Mouse (Mus musculus) thymus, adult 2 months (tissue): ENCODE measurements around the gene Scin. TPM values are rescaled to one million over a fixed set of nuclear protein-coding genes. Genes with fewer than 3 reads are reported as not detected.
A peak's percentile ranks its signal among the peaks of the same experiment; 100 is the strongest.

Source experiments
- DNase-seq: peaks from one replicate; pipeline ENCODE4 v3.0.0; 2021
- H3K27ac ChIP-seq: fragments of 200-500 bp; 2 replicates; pipeline ENCODE4 v1.5.1; 2012; ENCODE audit warnings: low read length, control low read depth; ENCODE audit not compliant: control insufficient read depth, insufficient read depth
- H3K27me3 ChIP-seq: fragments of 200-500 bp; 2 replicates; pipeline ENCODE4 v1.6.1; 2012; ENCODE audit warnings: mild to moderate bottlenecking, low read length, moderate library complexity, mixed read lengths; ENCODE audit not compliant: control insufficient read depth, insufficient read depth
- H3K36me3 ChIP-seq: fragments of 200-500 bp; 2 replicates; pipeline ENCODE4 v1.6.1; 2012; ENCODE audit warnings: mild to moderate bottlenecking, low read length, moderate library complexity; ENCODE audit not compliant: control insufficient read depth, insufficient read depth
- H3K4me1 ChIP-seq: fragments of 200-500 bp; replicated peaks from 2 replicates; pipeline ENCODE4 v1.6.1; 2012; ENCODE audit warnings: low read length; ENCODE audit not compliant: control insufficient read depth, insufficient read depth
- H3K4me3 ChIP-seq: fragments of 200-500 bp; 2 replicates; pipeline ENCODE4 v1.5.1; 2012; ENCODE audit warnings: mild to moderate bottlenecking, low read length, control low read depth, moderate library complexity; ENCODE audit not compliant: control insufficient read depth, insufficient read depth
- CTCF ChIP-seq: fragments of 200-500 bp; IDR thresholded peaks from 2 replicates; pipeline ENCODE4 v1.5.1; 2012; ENCODE audit warnings: mild to moderate bottlenecking, control low read depth, low read length, moderate library complexity, borderline replicate concordance; ENCODE audit not compliant: control insufficient read depth, poor library complexity, insufficient read depth; ENCODE audit errors: extremely low read depth
- POLR2A ChIP-seq: fragments of 200-500 bp; IDR thresholded peaks from 2 replicates; pipeline ENCODE4 v1.6.1; 2012; ENCODE audit warnings: mild to moderate bottlenecking, low read length, control low read depth, moderate library complexity; ENCODE audit not compliant: control insufficient read depth, poor library complexity, insufficient read depth; ENCODE audit errors: extremely low read depth
- WGBS: fragments of 180-500 bp; shearing (Covaris S2); methylation state at CpG from one replicate; pipeline ENCODE4 v1.1.7; 2018; 5-methylcytosine and 5-hydroxymethylcytosine counted together
- polyA plus RNA-seq: library from polyadenylated mRNA; depleted of rRNA; stranded (reverse); fragments of >200 nt; gene quantifications from 2 replicates; pipeline ENCODE4 v1.2.3, GENCODE M21; 2012

The Scin gene
- polyA plus RNA-seq, 1 experiment = 7.9 TPM

GRCm38 (mm10) chr12:40037876-40038463 lies 96.1 kb downstream of the Scin start, which contains the start of gene Arl4a:
TSS of gene Arl4a (minus strand) at chr12:40038025.
- Histone ChIP-seq H3K4me1 (peaks cover 4% of the 10 kb centered on the region; the same call in 1 of the 2 replicates), H3K27me3 (no peaks in the 10 kb centered on the region), H3K36me3 (no peaks in the 10 kb centered on the region), H3K27ac (peak within 1 kb of the TSS; percentile 59), H3K4me3 (peak within 1 kb of the TSS; percentile 75)
- TF ChIP-seq CTCF (no peak), POLR2A (no peak; the same call in 1 of the 2 replicates)
- WGBS = under 1% methylated on average over 68 of the region's 68 CpGs
- peak; percentile 94 for DNase-seq

GRCm38 (mm10) chr12:40037226-40037813 lies 96.7 kb downstream of the Scin start:
- H3K4me1 ChIP-seq = peaks cover 4% of the 10 kb centered on the region; the same call in 1 of the 2 replicates
- peak overlapping the region; percentile 75 for H3K4me3 ChIP-seq
- TF ChIP-seq POLR2A (peak; percentile 96), CTCF (peak; percentile 17; the same call in 1 of the 2 replicates)
- under 1% methylated on average over 60 of the region's 60 CpGs for WGBS
- peak; percentile 99 for DNase-seq
- H3K36me3 ChIP-seq = no peaks in the 10 kb centered on the region
- H3K27ac ChIP-seq = peak overlapping the region; percentile 59
- H3K27me3 ChIP-seq = no peaks in the 10 kb centered on the region

GRCm38 (mm10) chr12:40036666-40037065 lies 97.4 kb downstream of the Scin start:
- no peak for TF ChIP-seq POLR2A
- no peak for TF ChIP-seq CTCF
- Histone ChIP-seq H3K27ac (peak overlapping the region; percentile 59), H3K4me3 (peak overlapping the region; percentile 70), H3K4me1 (peaks cover 4% of the 10 kb centered on the region; the same call in 1 of the 2 replicates), H3K36me3 (no peaks in the 10 kb centered on the region), H3K27me3 (no peaks in the 10 kb centered on the region)
- DNase-seq = peak; percentile 20
- under 1% methylated on average over 11 of the region's 11 CpGs for WGBS

GRCm38 (mm10) chr12:40035506-40035905 lies 98.5 kb downstream of the Scin start:
- 59% methylated on average over 4 of the region's 4 CpGs for WGBS
- DNase-seq = no peak
- Histone ChIP-seq H3K27me3 (no peaks in the 10 kb centered on the region), H3K36me3 (no peaks in the 10 kb centered on the region), H3K4me3 (no peak overlapping the region), H3K4me1 (peaks cover 4% of the 10 kb centered on the region; the same call in 1 of the 2 replicates), H3K27ac (no peak overlapping the region)
- TF ChIP-seq POLR2A = no peak
- no peak for TF ChIP-seq CTCF

GRCm38 (mm10) chr12:40029201-40029600 lies 104.8 kb downstream of the Scin start:
- no peaks in the 10 kb centered on the region for H3K4me1 ChIP-seq
- H3K27me3 ChIP-seq = no peaks in the 10 kb centered on the region
- no peak overlapping the region for H3K27ac ChIP-seq
- DNase-seq = no peak
- H3K4me3 ChIP-seq = no peak overlapping the region
- no peaks in the 10 kb centered on the region for H3K36me3 ChIP-seq
- TF ChIP-seq CTCF (no peak), POLR2A (no peak)
- 97% methylated on average over 4 of the region's 4 CpGs for WGBS

GRCm38 (mm10) chr12:40027846-40028245 lies 106.2 kb downstream of the Scin start:
- DNase-seq = no peak
- 96% methylated on average over 3 of the region's 3 CpGs for WGBS
- Histone ChIP-seq H3K4me1 (no peaks in the 10 kb centered on the region), H3K4me3 (no peak overlapping the region), H3K27ac (no peak overlapping the region), H3K27me3 (no peaks in the 10 kb centered on the region), H3K36me3 (no peaks in the 10 kb centered on the region)
- no peak for TF ChIP-seq CTCF
- no peak for TF ChIP-seq POLR2A

- no peaks in the 10 kb centered on the region for H3K27me3 ChIP-seq
- H3K4me3 ChIP-seq = no peak overlapping the region
- WGBS = 87% methylated on average over 3 of the region's 3 CpGs
- H3K4me1 ChIP-seq = no peaks in the 10 kb centered on the region
- TF ChIP-seq POLR2A = no peak
- no peak for TF ChIP-seq CTCF
- no peak overlapping the region for H3K27ac ChIP-seq
- H3K36me3 ChIP-seq = no peaks in the 10 kb centered on the region
- DNase-seq = no peak
Observed at GRCm38 (mm10) chr12:40027444-40027843, 106.6 kb downstream of the Scin start.
